Mouse (Mus musculus) embryo, embryonic 11 days (tissue): ENCODE data around the gene Ankrd2.
A peak's percentile ranks its signal among the peaks of the same experiment; 100 is the strongest.
"Not testable (repeated sequence)": the region's sequence is repeated elsewhere in the genome, so short reads cannot be mapped to it uniquely, and the experiment has no call there.

ENCODE experiments used
- DNase-seq: peaks from one replicate; pipeline ENCODE4 v3.0.0-alpha.2; 2015

The Ankrd2 gene

GRCm38 (mm10) chr19:42056719-42057409 is 21.1 kb downstream of the Ankrd2 start:
- DNase-seq, result no peak

- no peak for DNase-seq
These were observed 22.6 kb downstream of the Ankrd2 start for GRCm38 (mm10) chr19:42058426-42058825.

- DNase-seq, result no peak
These were observed 25.6 kb downstream of the Ankrd2 start for GRCm38 (mm10) chr19:42061443-42061842.

- no peak for DNase-seq
These were observed 32.8 kb downstream of the Ankrd2 start for GRCm38 (mm10) chr19:42068441-42069240.

GRCm38 (mm10) chr19:42069241-42069525 is 33.4 kb downstream of the Ankrd2 start:
- peak; percentile 34 for DNase-seq

- no peak for DNase-seq
These were observed 35.4 kb downstream of the Ankrd2 start for GRCm38 (mm10) chr19:42071221-42071620.

GRCm38 (mm10) chr19:42071886-42072608 is 36.2 kb downstream of the Ankrd2 start:
- no peak for DNase-seq

GRCm38 (mm10) chr19:42072802-42073201 is 37.0 kb downstream of the Ankrd2 start:
- no peak for DNase-seq

- DNase-seq, result no peak
These were observed 39.3 kb downstream of the Ankrd2 start for GRCm38 (mm10) chr19:42075051-42075450.

- no peak for DNase-seq
These were observed 40.2 kb downstream of the Ankrd2 start for GRCm38 (mm10) chr19:42075992-42076391.

GRCm38 (mm10) chr19:42078566-42078965 is 42.8 kb downstream of the Ankrd2 start:
- no peak for DNase-seq

GRCm38 (mm10) chr19:42079006-42079405 is 43.2 kb downstream of the Ankrd2 start:
- DNase-seq, result no peak

GRCm38 (mm10) chr19:42079950-42080349 is 44.1 kb downstream of the Ankrd2 start:
- DNase-seq, result no peak

- DNase-seq, result no peak
These were observed 44.7 kb downstream of the Ankrd2 start for GRCm38 (mm10) chr19:42080469-42080868.

- not testable (repeated sequence) for DNase-seq
These were observed 45.8 kb downstream of the Ankrd2 start for GRCm38 (mm10) chr19:42081613-42082012.

GRCm38 (mm10) chr19:42085690-42086089 is 49.9 kb downstream of the Ankrd2 start:
- DNase-seq, result no peak

- peak; percentile 95 for DNase-seq
These were observed 50.4 kb downstream of the Ankrd2 start, which contains the start of gene Morn4 for GRCm38 (mm10) chr19:42086166-42086565. Gene Morn4 (minus strand): TSS chr19:42086357.

GRCm38 (mm10) chr19:42089103-42089747 is 53.4 kb downstream of the Ankrd2 start:
- DNase-seq, result peak; percentile 69

- peak; percentile 100 for DNase-seq
These were observed 54.2 kb downstream of the Ankrd2 start, which contains the start of gene Pi4k2a for GRCm38 (mm10) chr19:42089748-42090595. Gene Pi4k2a (plus strand): TSS chr19:42090470.

GRCm38 (mm10) chr19:42090637-42091141 is 54.9 kb downstream of the Ankrd2 start:
- no peak for DNase-seq
